Mouse (Mus musculus) intestine, postnatal 0 days (tissue): ENCODE data around the gene Dpysl5. TPM values are rescaled to one million over a fixed set of nuclear protein-coding genes. Genes with fewer than 3 reads are reported as not detected.

Experiments
- ATAC-seq: fragments of 200-750 bp; cut with Nextera tagmentation; 2 replicates; pipeline ENCODE4 v1.8.0; 2017; ENCODE audit warnings: mild to moderate bottlenecking, moderate TSS enrichment, moderate library complexity
- H3K27ac ChIP-seq: fragments of 300-500 bp; sonication (generic); 2 replicates; pipeline ENCODE4 v1.5.1; 2014; ENCODE audit warnings: mild to moderate bottlenecking, low read depth, low read length, moderate library complexity
- H3K27me3 ChIP-seq: fragments of 300-500 bp; sonication (generic); replicated peaks from 2 replicates; pipeline ENCODE4 v1.6.1; 2014; ENCODE audit warnings: low read length, mixed read lengths; ENCODE audit not compliant: control insufficient read depth, insufficient read depth
- H3K36me3 ChIP-seq: fragments of 300-500 bp; sonication (generic); 2 replicates; pipeline ENCODE4 v1.6.1; 2014; ENCODE audit warnings: mild to moderate bottlenecking, moderate library complexity; ENCODE audit not compliant: control insufficient read depth, insufficient read depth
- H3K4me1 ChIP-seq: fragments of 300-500 bp; sonication (generic); replicated peaks from 2 replicates; pipeline ENCODE4 v1.6.1; 2014; ENCODE audit warnings: antibody characterized with exemption, low read length, mixed read lengths; ENCODE audit not compliant: control insufficient read depth, insufficient read depth
- H3K4me2 ChIP-seq: fragments of 300-500 bp; sonication (generic); replicated peaks from 2 replicates; pipeline ENCODE4 v1.6.1; 2014; ENCODE audit warnings: low read depth, mild to moderate bottlenecking, moderate library complexity
- H3K4me3 ChIP-seq: fragments of 300-500 bp; sonication (generic); 2 replicates; pipeline ENCODE4 v1.5.1; 2014; ENCODE audit warnings: low read depth, low read length
- H3K9ac ChIP-seq: fragments of 300-500 bp; sonication (generic); 2 replicates; pipeline ENCODE4 v1.6.1; 2014; ENCODE audit warnings: mild to moderate bottlenecking, low read depth, low read length
- H3K9me3 ChIP-seq: fragments of 300-500 bp; sonication (generic); 2 replicates; pipeline ENCODE4 v1.6.1; 2016; ENCODE audit warnings: mixed run types; ENCODE audit not compliant: control insufficient read depth
- CTCF ChIP-seq: sonication (generic); IDR thresholded peaks from 2 replicates; pipeline ENCODE4 v1.5.1; 2016; ENCODE audit warnings: low read depth, mild to moderate bottlenecking, control low read depth, antibody characterized with exemption, moderate library complexity
- WGBS: fragments of 180-500 bp; shearing (Covaris S2); extraction: QIAGEN DNeasy Blood & Tissue Kit; methylation state at CpG from one replicate; pipeline ENCODE4 v1.1.7; 2014; 5-methylcytosine and 5-hydroxymethylcytosine counted together
- polyA plus RNA-seq: library from polyadenylated mRNA; unstranded; fragments of >200 nt; fragmentation: Nextera tagmentation; extraction: Ambion mirVana; gene quantifications from 2 replicates; pipeline ENCODE4 v1.2.1, GENCODE M21; 2015

Gene Dpysl5
- polyA plus RNA-seq, 1 experiment from 2014 or later, result 2.7 TPM

DNA sequence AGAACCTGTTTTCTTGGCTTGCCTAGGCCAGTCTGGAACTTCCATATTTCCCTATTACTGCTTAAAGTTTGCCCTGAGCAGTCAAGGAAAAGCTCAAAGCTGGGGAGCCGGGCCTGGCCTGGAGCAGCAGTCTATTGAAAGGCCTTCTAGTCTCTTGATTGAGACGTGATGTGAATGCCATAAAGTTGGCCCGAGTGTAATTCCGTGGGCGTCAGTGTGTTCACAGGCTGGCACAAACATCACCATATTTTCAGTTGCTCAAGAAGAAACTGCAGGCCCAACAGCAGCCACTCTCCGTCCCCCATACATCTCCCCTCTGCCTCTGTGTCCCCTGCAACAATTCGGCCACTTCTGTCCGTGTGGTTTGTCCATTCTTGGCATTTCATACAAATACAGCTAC lies 10.6 kb downstream of the Dpysl5 start:
- H3K9ac ChIP-seq, result no peak overlapping the region
- no peak overlapping the region for H3K4me2 ChIP-seq
- no peak for TF ChIP-seq CTCF
- ATAC-seq, result no peak
- H3K9me3 ChIP-seq, result no peaks in the 10 kb centered on the region
- H3K4me3 ChIP-seq, result no peak overlapping the region
- H3K36me3 ChIP-seq, result no peaks in the 10 kb centered on the region
- no peaks in the 10 kb centered on the region for H3K27me3 ChIP-seq
- no peak overlapping the region for H3K27ac ChIP-seq
- WGBS, result 90% methylated on average over 8 of the region's 8 CpGs
- H3K4me1 ChIP-seq, result no peaks in the 10 kb centered on the region

DNA sequence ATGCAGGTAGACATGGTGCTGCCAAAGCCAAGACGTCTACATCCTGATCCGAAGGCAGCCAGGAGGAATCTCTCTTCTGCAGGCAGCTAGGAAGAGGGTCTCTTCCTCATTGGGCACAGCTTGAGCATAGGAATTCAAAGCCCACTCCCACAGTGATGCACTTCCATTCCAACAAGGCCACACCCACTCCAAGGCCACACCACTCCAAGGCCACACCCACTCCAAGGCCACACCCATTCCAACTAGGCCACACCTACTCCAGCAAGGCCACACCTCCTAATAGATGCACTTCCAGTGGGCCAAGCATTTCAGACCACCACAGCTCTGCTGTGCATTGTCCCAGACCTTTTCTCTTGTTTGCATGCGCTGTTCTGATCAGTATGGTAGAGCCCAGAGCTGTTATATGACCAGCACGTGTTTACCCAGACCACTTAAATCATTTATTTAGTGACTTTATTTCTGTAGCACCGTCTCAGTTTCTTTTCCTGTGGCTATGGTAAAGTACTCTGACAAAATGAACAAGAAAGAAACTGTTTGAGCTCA lies 14.9 kb downstream of the Dpysl5 start:
- no peaks in the 10 kb centered on the region for H3K27me3 ChIP-seq
- H3K9me3 ChIP-seq, result no peaks in the 10 kb centered on the region
- no peak overlapping the region for H3K27ac ChIP-seq
- H3K4me2 ChIP-seq, result no peak overlapping the region
- ATAC-seq, result no peak
- H3K4me3 ChIP-seq, result no peak overlapping the region
- WGBS, result 85% methylated on average over 5 of the region's 5 CpGs
- no peak for TF ChIP-seq CTCF
- no peak overlapping the region for H3K9ac ChIP-seq
- no peaks in the 10 kb centered on the region for H3K36me3 ChIP-seq
- H3K4me1 ChIP-seq, result no peaks in the 10 kb centered on the region

- Histone ChIP-seq H3K9me3 (no peaks in the 10 kb centered on the region), H3K27me3 (no peaks in the 10 kb centered on the region), H3K4me1 (no peaks in the 10 kb centered on the region), H3K36me3 (no peaks in the 10 kb centered on the region), H3K4me3 (no peak overlapping the region), H3K27ac (no peak overlapping the region), H3K9ac (no peak overlapping the region), H3K4me2 (no peak overlapping the region)
- TF ChIP-seq CTCF, result no peak
- no peak for ATAC-seq
- WGBS, result 85% methylated on average over 7 of the region's 7 CpGs
Measured at GRCm38 (mm10) chr5:30732511-30732910, 21.1 kb downstream of the Dpysl5 start.

- 65% methylated on average over 4 of the region's 4 CpGs for WGBS
- TF ChIP-seq CTCF, result no peak
- no peak overlapping the region for H3K27ac ChIP-seq
- no peak overlapping the region for H3K9ac ChIP-seq
- no peaks in the 10 kb centered on the region for H3K27me3 ChIP-seq
- no peaks in the 10 kb centered on the region for H3K36me3 ChIP-seq
- H3K4me3 ChIP-seq, result no peak overlapping the region
- no peak for ATAC-seq
- H3K4me1 ChIP-seq, result no peaks in the 10 kb centered on the region
- H3K4me2 ChIP-seq, result no peak overlapping the region
- no peaks in the 10 kb centered on the region for H3K9me3 ChIP-seq
Measured at GRCm38 (mm10) chr5:30734666-30735065, 23.3 kb downstream of the Dpysl5 start.

- Histone ChIP-seq H3K4me1 (no peaks in the 10 kb centered on the region), H3K36me3 (no peaks in the 10 kb centered on the region), H3K9me3 (no peaks in the 10 kb centered on the region), H3K9ac (no peak overlapping the region), H3K27me3 (no peaks in the 10 kb centered on the region), H3K4me2 (no peak overlapping the region), H3K27ac (no peak overlapping the region), H3K4me3 (no peak overlapping the region)
- TF ChIP-seq CTCF, result no peak
- ATAC-seq, result no peak
- 50% methylated on average over 10 of the region's 10 CpGs for WGBS
Measured at GRCm38 (mm10) chr5:30738127-30738828, 26.9 kb downstream of the Dpysl5 start.

- no peak for ATAC-seq
- Histone ChIP-seq H3K4me2 (no peak overlapping the region), H3K27ac (no peak overlapping the region), H3K4me3 (no peak overlapping the region), H3K4me1 (no peaks in the 10 kb centered on the region), H3K9ac (no peak overlapping the region), H3K27me3 (no peaks in the 10 kb centered on the region), H3K9me3 (no peaks in the 10 kb centered on the region), H3K36me3 (no peaks in the 10 kb centered on the region)
- WGBS, result 69% methylated on average over 8 of the region's 8 CpGs
- TF ChIP-seq CTCF, result no peak
Measured at GRCm38 (mm10) chr5:30739595-30739994, 28.2 kb downstream of the Dpysl5 start.
